Mouse (Mus musculus) mouse embryonic stem cell (cell line): Measurements from ENCODE around the gene Dapk3.

Experiments used
- in situ Hi-C, 2 experiments: fragments of 300-500 bp; cut with MboI; formaldehyde crosslinking; loops; 1 replicate in 1 of 2; 3 replicates in 1 of 2; pipeline ENCODE4 v1.14.3; 2019 to 2020; ENCODE audit warnings: low sequenced_read_pairs in 2 of 2, low pct_unique_long_range_greater_than_20kb in 1 of 2, mixed read lengths in 1 of 2; ENCODE audit not compliant: unreplicated experiment in 1 of 2

Dapk3 gene

DNA sequence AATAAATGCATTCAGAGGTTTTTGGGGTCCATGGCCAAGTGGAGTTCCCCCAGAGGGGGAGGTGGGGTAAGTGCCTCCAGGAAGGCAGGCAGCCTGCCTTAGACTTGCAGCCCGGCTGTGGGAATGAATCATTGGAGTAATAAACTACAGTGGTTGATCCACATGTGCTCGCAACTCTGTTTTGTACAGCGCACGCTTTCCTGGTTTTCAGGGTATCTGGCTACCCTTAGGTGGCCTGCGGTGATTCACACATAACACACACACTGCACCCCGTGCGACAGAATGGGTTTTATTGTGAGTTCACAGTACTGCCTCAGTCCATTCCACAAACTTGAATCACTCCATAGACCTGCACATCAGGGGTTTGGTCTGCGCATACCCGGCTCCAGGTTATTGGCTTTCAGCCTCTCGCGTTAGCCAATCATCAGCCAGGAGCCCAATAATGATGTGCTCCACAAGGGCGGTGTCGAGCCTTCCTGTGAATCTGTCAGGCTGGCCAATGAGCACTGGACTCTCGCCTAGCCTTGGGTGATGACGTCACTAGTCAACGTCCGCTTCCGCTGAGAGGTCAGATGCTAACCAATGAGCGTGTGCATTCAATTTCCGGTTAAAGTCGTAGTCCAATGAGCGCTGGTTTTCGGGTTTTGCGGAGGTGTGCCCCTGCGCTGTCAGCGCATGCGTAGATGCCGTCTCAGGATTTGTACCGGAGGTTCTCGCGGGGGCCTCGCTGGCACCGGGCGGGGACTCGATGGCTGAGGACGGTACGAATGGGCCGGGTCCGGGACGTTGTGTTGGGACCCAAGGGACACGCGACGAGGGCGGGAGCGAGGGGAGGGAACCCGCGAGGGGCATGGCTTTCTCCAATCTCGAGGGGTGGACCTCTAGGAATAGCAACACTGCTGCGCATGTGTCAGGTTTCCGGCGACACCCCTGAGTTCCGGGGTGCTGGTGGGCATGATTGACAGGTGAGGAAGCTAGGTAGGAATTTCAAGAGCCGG lies at the start of gene Dapk3:
Gene Dapk3, plus strand, starts transcription at position 670 of the 998 bp plus-strand sequence.
- in situ Hi-C loops: no loop called here

DNA sequence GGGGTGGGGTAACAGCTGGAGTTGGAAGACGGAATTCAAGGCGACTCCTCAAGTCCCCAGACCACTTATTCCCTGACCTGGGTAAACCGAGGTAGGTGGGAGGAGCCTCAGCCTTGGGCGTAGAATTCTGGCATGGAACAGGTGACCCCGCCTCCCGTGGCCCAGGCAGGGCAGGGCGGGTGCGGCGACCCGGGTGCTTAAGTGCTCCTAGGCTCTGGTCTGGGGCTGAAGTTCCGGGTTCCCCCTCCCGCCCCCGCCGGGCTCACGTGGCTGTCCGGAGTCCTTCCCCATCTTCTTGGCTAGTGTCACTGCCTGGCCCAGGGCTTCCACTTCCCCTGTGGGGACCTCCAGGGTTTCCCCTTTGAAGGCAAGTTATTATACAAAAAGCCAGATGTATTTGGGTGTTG lies 48.6 kb upstream of the Dapk3 start:
- in situ Hi-C loops: no loop called here

DNA sequence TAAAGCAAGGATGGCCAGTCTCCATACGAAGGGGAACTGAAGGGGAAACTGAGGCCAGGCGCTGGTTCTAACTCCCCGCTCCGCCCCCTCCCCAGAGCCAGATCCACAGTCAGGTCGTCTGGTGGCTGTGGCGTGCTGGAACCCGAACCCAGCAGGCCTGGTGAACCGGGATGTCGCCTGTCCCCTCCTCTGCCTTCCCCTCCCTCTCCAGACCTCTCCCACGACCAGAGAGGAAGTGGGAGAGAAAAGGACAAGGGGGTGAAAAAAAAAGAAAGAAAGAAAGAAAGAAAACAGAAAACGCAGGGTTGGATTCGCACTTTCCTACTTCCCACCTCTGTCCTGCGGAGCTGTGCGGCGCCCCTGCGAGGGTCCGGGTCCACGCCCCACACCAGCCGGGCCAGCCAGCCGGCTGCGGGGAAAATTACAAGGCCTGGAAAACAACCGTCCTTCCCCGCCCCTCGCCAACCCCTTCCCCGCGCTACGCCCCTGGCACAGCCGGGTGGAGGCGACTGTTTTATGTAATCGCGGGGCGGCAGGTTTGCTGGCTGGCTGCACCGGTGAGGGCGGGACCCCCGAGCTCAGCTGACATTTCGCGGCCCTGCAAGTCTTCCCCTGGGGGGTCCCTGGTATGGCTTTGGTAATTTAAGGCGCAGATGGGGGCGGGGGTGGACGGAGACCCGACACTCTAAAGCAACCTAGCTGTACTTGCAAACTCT lies 47.7 kb upstream of the Dapk3 start, which contains the start of gene Zbtb7a:
Gene Zbtb7a, plus strand, starts transcription at position 255 of the 716 bp plus-strand sequence.
- in situ Hi-C loops: no loop called here

DNA sequence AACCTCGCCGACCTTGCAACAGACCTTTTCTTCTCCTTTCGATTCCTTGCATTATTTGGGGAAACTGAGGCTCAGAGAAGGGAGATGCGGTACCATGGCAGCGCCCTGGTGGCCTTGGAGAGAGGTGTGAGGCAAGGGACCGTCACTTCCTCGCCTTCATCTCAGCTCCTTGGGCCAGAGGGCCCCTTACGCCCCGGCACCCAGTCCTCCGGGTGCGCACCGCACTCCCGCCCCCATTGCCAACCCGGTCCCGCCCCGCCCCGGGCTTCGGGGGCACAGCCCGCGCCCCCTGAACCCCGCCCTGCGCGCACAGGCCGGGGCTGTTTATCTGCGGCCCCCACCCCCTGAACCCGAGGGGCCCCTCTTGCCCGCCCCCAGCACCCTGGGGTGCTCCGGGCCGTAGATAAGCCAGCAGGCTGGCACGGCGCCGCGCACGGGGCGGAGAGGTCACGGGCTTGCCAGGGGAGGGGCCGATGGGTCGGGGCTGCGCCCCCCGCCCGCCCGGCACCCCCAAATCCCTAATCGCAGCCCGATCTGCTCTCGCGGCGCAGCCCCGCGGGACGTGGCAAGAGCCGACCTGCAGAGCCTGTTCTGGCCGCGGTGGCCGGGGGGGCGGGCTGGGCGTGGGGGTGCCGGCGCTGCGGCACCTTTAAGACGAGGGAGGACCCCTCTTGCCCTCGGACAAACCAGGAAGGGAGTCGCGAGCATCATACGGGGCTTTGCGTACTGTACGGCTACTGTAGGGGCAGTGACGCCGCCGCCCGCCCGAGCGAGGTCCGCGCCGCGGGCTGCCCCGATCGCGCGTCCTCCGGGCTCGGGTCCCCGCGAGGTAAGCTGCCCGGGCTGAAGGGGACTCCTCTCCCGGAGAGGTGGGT lies 46.7 kb upstream of the Dapk3 start:
- in situ Hi-C loops: no loop called here

DNA sequence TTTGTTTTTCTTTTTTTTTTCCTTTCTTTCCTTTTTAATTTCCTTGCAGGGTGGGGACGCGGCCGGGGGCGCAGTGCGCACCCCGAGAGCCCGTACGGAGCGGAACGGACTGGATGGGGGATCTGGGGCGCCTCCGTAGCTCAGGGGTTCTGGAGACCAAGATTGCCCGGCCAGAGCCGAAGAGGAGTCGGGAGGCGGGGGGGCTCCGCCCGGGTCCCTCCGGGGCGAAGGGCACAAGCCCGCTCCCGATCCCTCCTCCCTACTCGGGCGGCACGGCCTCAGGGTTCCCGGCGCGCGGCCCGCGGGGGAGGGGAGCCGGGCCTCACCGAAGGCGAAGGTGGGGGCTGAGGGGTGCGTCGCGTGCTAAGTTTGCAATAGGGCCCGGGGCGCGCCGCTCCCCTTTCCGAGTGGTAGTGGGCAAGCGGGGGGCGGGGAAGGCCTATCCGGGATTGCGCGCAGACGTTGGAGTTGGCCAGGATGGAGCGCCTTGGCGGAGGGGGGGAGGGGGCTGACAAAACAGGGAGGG lies 46.0 kb upstream of the Dapk3 start:
- in situ Hi-C loops: no loop called here

DNA sequence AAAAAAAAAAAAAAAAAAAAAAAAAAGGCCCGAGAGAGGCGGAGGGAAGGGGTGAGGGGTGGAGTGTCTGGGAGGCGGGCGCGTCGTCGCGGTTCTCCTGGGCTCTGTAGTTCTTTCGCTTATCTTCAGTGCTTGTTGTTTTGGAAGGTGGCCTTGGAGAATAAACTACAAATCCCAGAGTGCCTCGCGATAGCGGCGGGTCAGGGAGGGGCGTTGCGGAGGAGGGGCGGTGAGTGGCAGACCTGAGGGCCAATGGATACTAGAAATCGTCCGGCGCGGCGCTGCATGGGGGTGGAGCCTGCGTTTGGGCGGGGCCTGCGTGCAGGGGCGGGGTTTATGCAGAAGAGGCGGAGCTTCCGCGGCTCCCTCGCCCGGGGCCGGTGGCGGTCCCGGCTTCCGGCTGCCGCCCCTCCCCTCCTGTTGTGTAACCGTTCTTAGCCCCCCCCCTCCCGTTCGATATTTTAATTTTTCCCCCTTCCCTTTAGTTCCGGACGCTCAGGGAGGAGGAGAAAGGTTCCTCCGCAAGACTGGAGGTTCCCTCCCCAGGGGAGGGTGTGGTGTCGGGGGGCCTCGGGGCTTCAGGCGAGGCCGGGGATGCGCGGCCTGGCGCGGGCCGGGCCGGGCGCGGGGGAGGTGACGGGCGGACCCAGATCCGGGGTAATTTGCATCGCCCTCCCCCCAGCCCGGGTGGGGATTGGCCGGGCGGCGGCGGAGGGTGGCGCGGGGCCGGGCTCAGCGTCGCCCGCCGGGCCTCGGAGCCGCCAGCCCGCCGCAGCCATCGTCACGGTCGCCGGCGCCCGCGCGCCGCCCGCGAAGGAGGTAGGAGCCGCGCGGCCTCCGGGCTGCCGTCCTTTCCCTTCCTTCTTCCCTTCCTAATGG lies 45.3 kb upstream of the Dapk3 start:
- in situ Hi-C loops: no loop called here

DNA sequence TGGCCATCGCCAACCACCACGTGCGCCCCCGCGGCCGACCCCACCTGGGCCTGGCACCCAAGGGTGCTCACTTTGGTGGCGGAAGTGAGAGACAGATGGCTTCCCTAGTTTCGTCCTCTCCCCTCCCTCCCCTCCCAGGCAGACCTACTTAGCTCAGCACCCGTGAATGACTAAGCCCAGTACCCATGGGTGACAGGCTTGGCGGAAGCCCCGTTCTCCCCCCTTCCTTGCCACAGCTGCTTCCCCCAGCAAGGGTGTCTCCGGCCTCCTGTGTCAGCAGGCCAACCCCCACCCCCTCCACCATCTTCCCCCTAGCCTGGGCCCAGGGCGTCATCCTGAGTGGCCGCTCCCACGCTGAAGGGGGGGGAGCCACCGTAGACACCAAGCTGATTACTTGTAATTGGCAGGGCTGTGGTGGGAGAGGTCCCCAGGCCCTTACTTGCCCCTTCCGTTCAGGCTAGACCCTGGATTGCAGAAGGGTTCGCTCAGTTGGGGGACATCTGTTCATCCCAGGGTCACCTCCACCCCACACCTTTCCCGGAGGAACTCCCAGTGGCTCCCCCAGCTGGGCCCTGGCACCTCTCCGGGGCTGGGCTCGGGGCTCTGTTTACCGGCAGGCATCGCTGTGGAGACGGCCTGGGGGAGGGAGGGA lies 44.5 kb upstream of the Dapk3 start:
- in situ Hi-C loops: no loop called here

DNA sequence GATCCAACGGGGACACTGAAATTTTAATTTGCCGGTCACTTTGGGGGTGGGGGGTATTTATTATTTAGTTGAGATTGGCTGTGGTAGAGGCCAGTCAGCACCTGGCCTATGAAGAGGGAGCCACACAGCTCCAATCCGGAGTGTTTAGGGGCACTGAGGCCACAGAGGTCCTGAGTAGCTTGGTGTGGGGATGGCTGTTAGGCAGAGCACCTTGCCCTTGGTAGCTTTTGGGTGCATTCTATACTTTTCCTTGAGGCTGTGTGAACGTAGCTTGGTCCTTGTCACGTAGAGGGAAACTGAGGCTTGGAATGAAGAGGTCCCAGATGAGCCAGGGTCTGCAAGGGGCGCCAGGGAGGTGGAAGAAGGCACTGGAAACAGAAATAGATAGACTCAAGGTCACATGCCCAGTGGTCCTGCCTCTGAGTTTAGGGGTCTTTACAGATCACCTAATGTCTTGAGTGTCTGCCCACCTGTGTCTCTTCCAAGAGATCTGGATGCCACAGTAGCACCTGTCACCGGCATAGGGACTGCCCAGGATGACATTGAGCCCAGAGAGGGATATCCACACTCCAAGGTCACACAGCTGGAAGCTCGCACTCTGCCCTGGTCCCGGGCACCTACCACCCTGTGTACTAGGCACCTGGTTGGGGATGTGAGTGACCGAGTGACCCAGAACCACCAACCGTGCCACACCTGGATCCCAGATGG lies 43.8 kb upstream of the Dapk3 start:
- in situ Hi-C loops: no loop called here

DNA sequence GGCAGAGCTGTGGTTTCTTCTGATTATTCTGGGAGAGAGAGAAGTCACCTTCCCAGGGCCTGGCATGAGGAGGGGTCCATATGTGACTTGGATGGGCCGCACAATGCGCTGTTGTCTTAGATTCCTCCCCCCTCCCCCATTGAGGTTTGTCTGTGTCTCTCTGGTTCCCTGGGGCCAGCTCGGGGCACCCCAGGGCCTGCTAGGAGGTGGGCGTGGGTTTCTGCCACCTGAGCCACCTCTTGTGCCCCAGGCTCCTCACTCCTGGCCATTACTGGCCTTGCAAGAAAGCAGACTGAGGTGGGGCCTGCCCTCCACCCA lies 43.3 kb upstream of the Dapk3 start:
- in situ Hi-C loops: no loop called here

DNA sequence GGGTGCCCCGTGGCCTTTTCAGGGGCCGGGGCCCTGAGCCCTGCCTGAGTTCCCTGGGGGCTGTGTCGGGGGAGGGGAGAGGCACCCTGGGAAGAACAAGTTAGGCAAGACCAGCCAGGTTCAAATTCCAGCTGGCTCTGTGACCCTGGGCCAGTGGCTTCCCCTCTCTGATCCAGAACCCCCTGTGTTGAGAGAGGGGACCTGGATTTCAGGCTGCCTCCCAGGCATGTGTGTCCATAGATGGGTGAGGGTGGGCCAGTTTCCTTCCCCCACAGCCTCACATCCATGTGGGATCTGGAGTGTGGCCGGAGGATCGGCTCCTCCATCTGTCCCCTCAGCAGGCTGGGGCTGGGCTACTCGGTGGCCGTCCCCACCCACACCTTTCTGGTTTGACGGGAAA lies 42.8 kb upstream of the Dapk3 start:
- in situ Hi-C loops: no loop called here

DNA sequence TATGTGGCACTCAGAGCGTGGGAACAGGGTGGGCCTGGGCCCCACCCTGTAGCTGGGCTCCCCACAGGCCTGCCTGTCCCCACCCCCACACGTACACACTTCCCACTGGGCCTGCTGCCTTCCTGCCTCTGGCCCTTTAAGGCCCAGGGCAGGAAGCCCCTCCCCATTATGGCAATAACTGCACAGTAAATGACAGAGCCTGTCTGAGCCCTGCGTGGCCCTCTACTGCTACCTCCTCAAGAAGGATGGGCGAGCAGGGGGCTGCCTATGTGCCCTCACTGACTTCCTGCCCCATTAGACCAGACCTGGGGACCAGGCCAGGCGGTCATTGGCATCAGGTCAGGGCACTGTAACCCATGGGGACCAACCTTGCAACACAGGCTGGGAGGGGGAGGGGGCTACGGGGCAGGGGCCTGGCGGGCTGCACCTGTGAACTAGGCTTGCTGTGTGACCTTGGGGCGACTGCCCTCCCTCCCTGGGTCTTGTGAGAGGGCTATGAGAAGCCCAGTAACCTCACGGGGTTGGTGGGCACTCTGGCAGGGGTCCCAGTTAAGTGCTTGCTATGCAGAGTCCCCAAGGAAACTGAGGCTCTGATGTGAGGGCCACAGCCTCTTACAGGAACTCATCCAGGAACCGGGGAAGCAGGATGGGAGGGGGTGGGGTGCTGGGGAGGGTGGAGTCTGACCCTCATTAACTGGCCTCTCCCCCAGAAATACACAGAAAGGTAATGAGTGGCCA lies 41.9 kb upstream of the Dapk3 start:
- in situ Hi-C loops: no loop called here

DNA sequence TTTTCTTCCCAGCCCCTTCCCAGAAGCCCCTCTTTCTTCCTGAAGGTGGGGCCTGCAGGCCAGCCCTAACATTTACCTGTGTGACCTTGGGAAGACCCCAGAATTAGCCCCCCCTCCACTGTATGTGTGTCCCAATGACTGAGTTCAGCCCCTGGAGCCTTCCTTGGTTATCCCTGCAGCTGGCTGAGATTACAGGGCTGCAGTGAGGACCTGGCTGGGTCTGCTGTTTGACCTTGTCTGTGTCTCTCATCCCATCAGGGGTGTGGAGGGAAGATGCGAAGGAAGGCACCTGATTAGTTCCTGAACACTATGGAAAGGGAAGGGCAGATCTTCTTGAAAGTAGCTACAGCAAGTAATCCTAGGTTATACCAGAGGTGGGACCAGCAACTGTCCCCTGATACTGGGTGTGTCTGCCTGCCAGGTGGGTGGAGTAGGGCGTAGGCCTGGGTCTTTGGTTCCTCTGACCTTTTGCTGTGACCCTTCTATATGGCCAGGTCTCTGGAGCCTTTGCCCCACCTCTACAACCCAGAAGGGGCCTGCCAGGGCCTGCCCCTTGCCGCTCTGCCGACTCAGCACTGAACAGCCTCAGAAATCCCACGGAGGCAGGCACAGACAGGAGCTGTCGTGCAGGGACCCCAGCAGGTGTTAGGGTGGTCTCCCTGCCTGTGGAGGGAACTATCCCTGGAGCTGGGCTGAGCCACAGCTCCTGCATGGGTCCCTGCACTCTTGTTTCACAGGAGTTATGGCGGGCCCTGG lies 41.2 kb upstream of the Dapk3 start:
- in situ Hi-C loops: no loop called here

DNA sequence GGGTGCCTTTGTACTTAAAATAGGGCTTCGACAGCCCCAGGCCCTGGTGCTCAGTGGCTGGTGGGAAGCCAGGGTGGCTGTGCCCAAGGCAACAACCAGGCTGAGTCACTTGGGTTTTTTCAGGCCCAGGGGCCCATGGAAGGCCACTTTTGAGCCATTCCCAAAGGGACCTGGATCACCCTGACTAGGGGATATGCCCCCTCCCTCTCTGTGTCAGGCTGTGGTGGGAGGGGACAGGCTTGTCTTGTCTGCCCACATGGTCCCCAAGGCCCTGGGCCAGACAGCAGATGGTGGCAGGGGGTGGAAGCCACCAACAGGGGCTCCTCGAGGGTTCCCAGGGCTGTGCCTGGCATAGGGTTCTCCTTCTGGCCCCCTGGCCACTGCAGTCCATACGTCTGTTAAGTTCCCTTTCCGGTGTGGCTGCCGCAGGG lies 40.2 kb upstream of the Dapk3 start:
- in situ Hi-C loops: no loop called here

DNA sequence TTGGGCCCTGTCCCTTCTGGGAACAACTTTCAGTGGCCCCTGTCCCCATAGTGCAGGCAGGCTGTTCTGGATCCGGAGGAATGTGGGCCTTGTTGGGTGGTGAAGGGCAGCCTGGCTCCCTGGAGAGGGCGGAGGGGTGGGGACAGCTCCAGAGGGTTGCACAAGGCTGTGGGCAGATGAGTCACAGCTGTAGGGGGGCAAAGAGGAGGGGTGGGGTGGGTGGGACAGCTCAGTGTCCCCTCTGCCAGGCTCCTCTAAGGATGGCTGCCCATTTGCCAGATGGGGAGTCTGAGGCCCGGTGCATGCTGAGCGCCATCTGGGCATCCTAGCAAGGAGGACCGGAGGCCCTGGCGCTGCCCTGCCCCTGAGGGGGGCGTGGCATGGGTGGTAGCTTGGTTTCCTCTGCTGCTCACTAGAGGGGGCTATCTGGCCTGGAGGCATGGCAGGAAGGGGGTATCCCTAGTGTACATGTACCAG lies 39.6 kb upstream of the Dapk3 start:
- in situ Hi-C loops: no loop called here

DNA sequence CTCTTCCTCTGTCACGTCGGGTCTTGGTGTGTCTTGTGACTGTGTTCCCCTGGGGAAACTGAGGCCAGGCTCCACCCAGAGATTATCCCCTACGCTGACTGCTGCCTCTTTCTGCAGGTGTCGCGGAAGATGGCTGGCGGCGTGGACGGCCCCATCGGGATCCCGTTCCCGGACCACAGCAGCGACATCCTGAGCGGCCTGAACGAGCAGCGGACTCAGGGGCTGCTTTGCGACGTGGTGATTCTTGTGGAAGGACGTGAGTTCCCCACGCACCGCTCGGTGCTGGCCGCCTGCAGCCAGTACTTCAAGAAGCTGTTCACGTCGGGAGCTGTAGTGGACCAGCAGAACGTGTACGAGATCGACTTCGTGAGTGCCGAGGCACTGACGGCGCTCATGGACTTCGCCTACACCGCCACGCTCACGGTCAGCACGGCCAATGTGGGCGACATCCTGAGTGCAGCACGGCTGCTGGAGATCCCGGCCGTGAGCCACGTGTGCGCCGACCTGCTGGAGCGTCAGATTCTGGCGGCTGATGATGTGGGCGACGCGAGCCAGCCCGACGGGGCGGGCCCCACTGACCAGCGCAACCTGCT lies 38.9 kb upstream of the Dapk3 start:
- in situ Hi-C loops: no loop called here
